Mouse (Mus musculus) thymus, adult 2 months (tissue): ENCODE results near the gene Vps29.

Experiments
- CTCF ChIP-seq: fragments of 200-500 bp; IDR thresholded peaks from 2 replicates; pipeline ENCODE4 v1.5.1; 2012; ENCODE audit warnings: mild to moderate bottlenecking, control low read depth, low read length, moderate library complexity, borderline replicate concordance; ENCODE audit not compliant: control insufficient read depth, poor library complexity, insufficient read depth; ENCODE audit errors: extremely low read depth
- POLR2A ChIP-seq: fragments of 200-500 bp; IDR thresholded peaks from 2 replicates; pipeline ENCODE4 v1.6.1; 2012; ENCODE audit warnings: mild to moderate bottlenecking, low read length, control low read depth, moderate library complexity; ENCODE audit not compliant: control insufficient read depth, poor library complexity, insufficient read depth; ENCODE audit errors: extremely low read depth

- TF ChIP-seq CTCF (no peak), POLR2A (no peak)
Measured at GRCm38 (mm10) chr5:122392227-122393004, 38.2 kb downstream of the Vps29 start.
